Mouse (Mus musculus) megakaryocyte, embryonic 14.5 days (primary cell): ENCODE measurements around the gene Fam181b.

ENCODE experiments used
- FLI1 ChIP-seq: IDR thresholded peaks from 2 replicates; pipeline ENCODE4 v1.6.1; 2012; ENCODE audit warnings: low read length, inconsistent platforms, mixed read lengths
- GATA1 ChIP-seq: IDR thresholded peaks from 3 replicates; pipeline ENCODE4 v1.6.1; 2012; ENCODE audit warnings: mixed read lengths, low read length, inconsistent platforms, borderline replicate concordance

GRCm38 (mm10) chr7:93111056-93111455 lies 31.4 kb downstream of the Fam181b start:
- no peak for TF ChIP-seq GATA1
- TF ChIP-seq FLI1: no peak
